Mouse (Mus musculus): ENCODE data around the gene Alox8. TPM values are rescaled to one million over a fixed set of nuclear protein-coding genes. Genes with fewer than 3 reads are reported as not detected.

The Alox8 gene
- total and polyA plus RNA-seq, 3 experiments, result 0.10 to 0.30 TPM; not detected in 1

GRCm38 (mm10) chr11:69147546-69147945, 50.1 kb downstream of the Alox8 start:
- TF ChIP-seq PAX5 (IDR thresholded peaks at IDR 0.05; ENCODE audit: low read length), result no peak
- H3K27ac ChIP-seq (ENCODE audit: insufficient read depth, low read depth), result no peak overlapping the region
- H3K9ac ChIP-seq (ENCODE audit: insufficient read depth, low read depth), result no peak overlapping the region
- in situ Hi-C loops (cut with MboI; ENCODE audit: low pct_ligation_motif_present, low pct_unique_long_range_greater_than_20kb, low sequenced_read_pairs) (no loop called here), dilution Hi-C loops (cut with MboI; ENCODE audit: extremely low pct_ligation_motif_present, extremely low pct_unique_long_range_greater_than_20kb, low sequenced_read_pairs) (no loop called here)
- H3K4me3 ChIP-seq (replicated peaks in 1 of 3; ENCODE audit: low read depth in 2 of 3, low read length in 2 of 3, poor library complexity in 1 of 3), result no peak overlapping the region
- H3K4me2 ChIP-seq (ENCODE audit: insufficient read depth, low read depth, poor library complexity, severe bottlenecking), result no peak overlapping the region
- no peaks in the 10 kb centered on the region for H3K36me3 ChIP-seq (replicated peaks in 1 of 2; ENCODE audit: control insufficient read depth in 1 of 2, insufficient read depth in 1 of 2, low read length in 1 of 2)
- no peak for DNase-seq (ENCODE audit: extremely low read depth)
- H3K27me3 ChIP-seq (replicated peaks), result peaks cover 87% of the 10 kb centered on the region
- no peaks in the 10 kb centered on the region for H3K79me2 ChIP-seq (replicated peaks; ENCODE audit: control insufficient read depth, extremely low read depth, insufficient read depth, poor library complexity, severe bottlenecking)
- no peaks in the 10 kb centered on the region for H3K9me3 ChIP-seq (replicated peaks; ENCODE audit: low read length)
- 0 out of 4 replicates have a peak, but pooled peaks cover 0 to 5% of the 10 kb centered on the region in 2 experiments for H3K4me1 ChIP-seq (ENCODE audit: control insufficient read depth in 1 of 2, insufficient read depth in 2 of 2)

- Histone ChIP-seq H3K27me3 (replicated peaks) (peaks cover 61% of the 10 kb centered on the region), H3K36me3 (replicated peaks in 1 of 2; ENCODE audit: control insufficient read depth in 1 of 2, insufficient read depth in 1 of 2, low read length in 1 of 2) (no peaks in the 10 kb centered on the region), H3K4me2 (ENCODE audit: insufficient read depth, low read depth, poor library complexity, severe bottlenecking) (no peak overlapping the region), H3K4me3 (replicated peaks in 1 of 3; ENCODE audit: low read depth in 2 of 3, low read length in 2 of 3, poor library complexity in 1 of 3) (no peak overlapping the region), H3K9me3 (replicated peaks; ENCODE audit: low read length) (peaks cover 6% of the 10 kb centered on the region), H3K79me2 (replicated peaks; ENCODE audit: control insufficient read depth, extremely low read depth, insufficient read depth, poor library complexity, severe bottlenecking) (no peaks in the 10 kb centered on the region), H3K27ac (ENCODE audit: insufficient read depth, low read depth) (no peak overlapping the region), H3K9ac (ENCODE audit: insufficient read depth, low read depth) (no peak overlapping the region), H3K4me1 (ENCODE audit: control insufficient read depth in 1 of 2, insufficient read depth in 2 of 2) (peaks cover 4 to 8% of the 10 kb centered on the region in 2 experiments; a peak in 3 of 4 replicates)
- dilution Hi-C loops (cut with MboI; ENCODE audit: extremely low pct_ligation_motif_present, extremely low pct_unique_long_range_greater_than_20kb, low sequenced_read_pairs) (no loop called here), in situ Hi-C loops (cut with MboI; ENCODE audit: low pct_ligation_motif_present, low pct_unique_long_range_greater_than_20kb, low sequenced_read_pairs) (no loop called here)
- no peak for TF ChIP-seq MYC (IDR thresholded peaks at IDR 0.05; ENCODE audit: low read depth, low read length)
- no peak for TF ChIP-seq POLR2AphosphoS2 (IDR thresholded peaks at IDR 0.05; ENCODE audit: low read depth, low read length)
- no peak for TF ChIP-seq MEF2A (IDR thresholded peaks at IDR 0.05; ENCODE audit: borderline replicate concordance, low read depth, low read length)
- TF ChIP-seq SIN3A (IDR thresholded peaks at IDR 0.05; ENCODE audit: low read length), result no peak
- TF ChIP-seq NELFE (IDR thresholded peaks at IDR 0.05; ENCODE audit: low read depth, low read length), result no peak
- TF ChIP-seq ZNF384 (IDR thresholded peaks at IDR 0.05; ENCODE audit: low read depth, low read length), result peak; percentile 78
- no peak for DNase-seq (ENCODE audit: extremely low read depth)
Observed at GRCm38 (mm10) chr11:69135361-69135760, 62.3 kb downstream of the Alox8 start.

GRCm38 (mm10) chr11:69134622-69134968, 63.0 kb downstream of the Alox8 start:
- dilution Hi-C loops (cut with MboI; ENCODE audit: extremely low pct_ligation_motif_present, extremely low pct_unique_long_range_greater_than_20kb, low sequenced_read_pairs) (no loop called here), in situ Hi-C loops (cut with MboI; ENCODE audit: low pct_ligation_motif_present, low pct_unique_long_range_greater_than_20kb, low sequenced_read_pairs) (no loop called here)
- H3K9ac ChIP-seq (ENCODE audit: insufficient read depth, low read depth), result no peak overlapping the region

More at GRCm38 (mm10) chr11:69134622-69134968, 63.0 kb downstream of the Alox8 start:
- H3K27ac ChIP-seq (ENCODE audit: insufficient read depth, low read depth), result no peak overlapping the region
- no peak overlapping the region for H3K4me3 ChIP-seq (replicated peaks in 1 of 3; ENCODE audit: low read depth in 2 of 3, low read length in 2 of 3, poor library complexity in 1 of 3)
- DNase-seq (ENCODE audit: extremely low read depth), result no peak
- H3K9me3 ChIP-seq (replicated peaks; ENCODE audit: low read length), result peaks cover 6% of the 10 kb centered on the region
- H3K79me2 ChIP-seq (replicated peaks; ENCODE audit: control insufficient read depth, extremely low read depth, insufficient read depth, poor library complexity, severe bottlenecking), result no peaks in the 10 kb centered on the region
- TF ChIP-seq KAT2A (IDR thresholded peaks at IDR 0.05; ENCODE audit: insufficient replicate concordance, low read length), result no peak
- no peak for TF ChIP-seq USF1 (IDR thresholded peaks at IDR 0.05; ENCODE audit: low read depth, low read length)
- TF ChIP-seq TCF12 (IDR thresholded peaks at IDR 0.05; ENCODE audit: low read depth, low read length), result no peak
- no peak for TF ChIP-seq ETS1 (conservative IDR thresholded peaks at IDR 0.05; ENCODE audit: low read depth, low read length)
- TF ChIP-seq TBP (conservative IDR thresholded peaks at IDR 0.05; ENCODE audit: low read depth, low read length), result no peak
- no peak for TF ChIP-seq ZC3H11A (IDR thresholded peaks at IDR 0.05; ENCODE audit: low read depth, low read length)
- no peak for TF ChIP-seq GABPA (IDR thresholded peaks at IDR 0.05; ENCODE audit: insufficient replicate concordance, low read depth, low read length)
- no peak for TF ChIP-seq ZNF384 (IDR thresholded peaks at IDR 0.05; ENCODE audit: low read depth, low read length)
- TF ChIP-seq IRF4 (IDR thresholded peaks at IDR 0.05; ENCODE audit: low read depth, low read length), result no peak
- TF ChIP-seq NRF1 (IDR thresholded peaks at IDR 0.05; ENCODE audit: low read depth, low read length), result no peak
- TF ChIP-seq CHD2 (IDR thresholded peaks at IDR 0.05; ENCODE audit: low read length), result no peak
- no peak for TF ChIP-seq USF2 (conservative IDR thresholded peaks at IDR 0.05; ENCODE audit: low read depth, low read length)
- no peak for TF ChIP-seq MAZ (IDR thresholded peaks at IDR 0.05; ENCODE audit: low read depth, low read length)
- TF ChIP-seq HCFC1 (IDR thresholded peaks at IDR 0.05; ENCODE audit: low read depth, low read length), result no peak
- TF ChIP-seq PAX5 (IDR thresholded peaks at IDR 0.05; ENCODE audit: low read length), result no peak
- TF ChIP-seq CHD1 (IDR thresholded peaks at IDR 0.05; ENCODE audit: low read depth, low read length), result no peak
- peaks cover 62% of the 10 kb centered on the region for H3K27me3 ChIP-seq (replicated peaks)
- H3K4me2 ChIP-seq (ENCODE audit: insufficient read depth, low read depth, poor library complexity, severe bottlenecking), result no peak overlapping the region
- no peaks in the 10 kb centered on the region for H3K36me3 ChIP-seq (replicated peaks in 1 of 2; ENCODE audit: control insufficient read depth in 1 of 2, insufficient read depth in 1 of 2, low read length in 1 of 2)
- H3K4me1 ChIP-seq (ENCODE audit: control insufficient read depth in 1 of 2, insufficient read depth in 2 of 2), result peaks cover 4 to 8% of the 10 kb centered on the region in 2 experiments; a peak in 3 of 4 replicates

Measured in CH12.LX (cell line).